Mouse (Mus musculus) MEL (cell line): ENCODE results near the gene Pigh.

ENCODE experiments used
- CHD2 ChIP-seq: IDR thresholded peaks from 2 replicates; pipeline ENCODE4 v1.6.1; 2011; ENCODE audit warnings: low read length, improper control_type of control experiment
- CTCF ChIP-seq, 3 experiments: IDR thresholded peaks in 2 of 3; conservative IDR thresholded peaks in 1 of 3; 2 replicates each; pipeline ENCODE4 v1.5.1; 2011 to 2012; ENCODE audit warnings: low read length in 3 of 3, low read depth in 2 of 3, mild to moderate bottlenecking in 2 of 3, improper control_type of control experiment in 1 of 3, inconsistent platforms in 1 of 3, mixed read lengths in 1 of 3, moderate library complexity in 1 of 3; ENCODE audit not compliant: control insufficient read depth in 1 of 3, insufficient read depth in 1 of 3, poor library complexity in 1 of 3, severe bottlenecking in 1 of 3
- E2F4 ChIP-seq: IDR thresholded peaks from 2 replicates; pipeline ENCODE4 v1.6.1; 2011; ENCODE audit warnings: low read depth, low read length, improper control_type of control experiment, borderline replicate concordance
- GATA1 ChIP-seq: IDR thresholded peaks from 2 replicates; pipeline ENCODE4 v1.6.1; 2011; ENCODE audit warnings: low read depth, low read length, improper control_type of control experiment
- MAFK ChIP-seq: IDR thresholded peaks from 2 replicates; pipeline ENCODE4 v1.6.1; 2011; ENCODE audit warnings: low read depth, mild to moderate bottlenecking, low read length, improper control_type of control experiment, borderline replicate concordance
- MAX ChIP-seq: IDR thresholded peaks from 2 replicates; pipeline ENCODE4 v1.6.1; 2011; ENCODE audit warnings: low read length, improper control_type of control experiment
- MYB ChIP-seq: IDR thresholded peaks from 2 replicates; pipeline ENCODE4 v1.6.1; 2011; ENCODE audit warnings: mild to moderate bottlenecking, low read depth, low read length, improper control_type of control experiment
- NELFE ChIP-seq: IDR thresholded peaks from 2 replicates; pipeline ENCODE4 v1.6.1; 2011; ENCODE audit warnings: low read depth, low read length, improper control_type of control experiment
- POLR2A ChIP-seq, 2 experiments: IDR thresholded peaks; 2 replicates each; pipeline ENCODE4 v1.6.1; 2011 to 2012; ENCODE audit warnings: low read length in 2 of 2, mild to moderate bottlenecking in 2 of 2, control low read depth in 1 of 2, improper control_type of control experiment in 1 of 2, low read depth in 1 of 2, moderate library complexity in 1 of 2; ENCODE audit not compliant: control insufficient read depth in 1 of 2, insufficient read depth in 1 of 2, poor library complexity in 1 of 2
- POLR2AphosphoS2 ChIP-seq: IDR thresholded peaks from 2 replicates; pipeline ENCODE4 v1.6.1; 2011; ENCODE audit warnings: low read length, improper control_type of control experiment
- RCOR1 ChIP-seq: IDR thresholded peaks from 2 replicates; pipeline ENCODE4 v1.6.1; 2012; ENCODE audit warnings: low read depth, mild to moderate bottlenecking, inconsistent platforms, low read length, improper control_type of control experiment
- SIN3A ChIP-seq: IDR thresholded peaks from 2 replicates; pipeline ENCODE4 v1.6.1; 2012; ENCODE audit warnings: low read length, improper control_type of control experiment, inconsistent platforms
- TCF12 ChIP-seq: IDR thresholded peaks from 2 replicates; pipeline ENCODE4 v1.6.1; 2014; ENCODE audit warnings: low read depth, mild to moderate bottlenecking, inconsistent platforms, low read length, improper control_type of control experiment, moderate library complexity
- USF2 ChIP-seq, 2 experiments: IDR thresholded peaks; 2 replicates each; pipeline ENCODE4 v1.6.1; 2011 to 2012; ENCODE audit warnings: improper control_type of control experiment in 2 of 2, low read length in 2 of 2, borderline replicate concordance in 1 of 2, inconsistent platforms in 1 of 2, low read depth in 1 of 2, mild to moderate bottlenecking in 1 of 2; ENCODE audit not compliant: insufficient read depth in 1 of 2

GRCm38 (mm10) chr12:79089182-79089812, at the start of gene Pigh:
- TF ChIP-seq POLR2AphosphoS2 (peak; percentile 69), POLR2A (IDR thresholded peaks at IDR 0.05; ENCODE audit: control insufficient read depth in 1 of 2, insufficient read depth in 1 of 2, low read depth in 1 of 2, low read length in 2 of 2, poor library complexity in 1 of 2) (peak; percentile 67 to 90), TCF12 (peak; percentile 71), E2F4 (no peak), RCOR1 (no peak), USF2 (IDR thresholded peaks at IDR 0.05; ENCODE audit: borderline replicate concordance in 1 of 2, insufficient read depth in 1 of 2, low read depth in 1 of 2, low read length in 2 of 2) (no peak), GATA1 (no peak), MAFK (no peak), MAX (peak; percentile 45; the same call in 1 of the 2 replicates), CTCF (IDR thresholded peaks at IDR 0.05 in 2 of 3, conservative IDR thresholded peaks at IDR 0.05 in 1 of 3; ENCODE audit: control insufficient read depth in 1 of 3, insufficient read depth in 1 of 3, low read depth in 2 of 3, low read length in 3 of 3, poor library complexity in 1 of 3, severe bottlenecking in 1 of 3) (no peak), NELFE (peak; percentile 82), SIN3A (peak; percentile 70), CHD2 (no peak), MYB (no peak)
